In the genomic region with DNA sequence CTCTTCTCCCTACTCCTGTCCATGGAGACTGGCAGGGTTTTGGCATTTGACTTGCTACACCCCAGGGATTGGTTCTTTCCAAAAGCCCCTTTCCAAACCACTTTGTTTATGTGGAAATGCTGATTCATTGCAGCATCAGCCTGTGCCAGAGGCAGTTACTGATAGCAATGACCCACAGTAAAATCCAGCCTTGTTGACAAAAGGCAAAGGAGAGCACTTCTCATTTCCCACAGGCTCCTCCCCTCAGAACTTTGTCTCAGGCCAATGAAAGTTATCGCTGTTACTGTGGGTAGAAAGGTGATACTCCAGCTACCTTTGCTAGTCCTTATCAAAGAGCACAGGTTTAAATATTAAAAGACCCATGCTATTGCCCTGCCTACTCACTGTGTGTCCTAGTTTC, we compare ENCODE assay signal across 15 mouse cellular contexts. TPM values are rescaled to one million over a fixed set of nuclear protein-coding genes. Genes with fewer than 3 reads are reported as not detected.
DNase-seq lines count a peak whose midpoint lies in the region; ATAC-seq and TF ChIP-seq lines count a peak whose summit lies in the region.
"Had no signal": no experiment of that assay in that cellular context is flagged by ENCODE, and none has a peak within 500 bp of the region (broad histone marks: within the 10 kb centered on the region; RNA-seq: fewer than 3 reads in every experiment).

No protein-coding gene starts in this region.

- peak; percentile 19 for DNase-seq in lung, adult 2 months
- no peak for DNase-seq in lung, postnatal 14 days
- no peak for DNase-seq in left cerebral cortex, adult 9 months (ENCODE audit: low spot score in 2 of 2)
- DNase-seq: cerebellum, adult 11-12 months; gastrocnemius, postnatal 14 days; thymus, postnatal 4 days had no signal

- no peak overlapping the region for H3K9ac ChIP-seq in lung, embryonic 16.5 days (ENCODE audit: low read length)
- H3K9ac ChIP-seq in neural tube, embryonic 15.5 days (replicated peaks) = no peak overlapping the region
- no peak overlapping the region for H3K9ac ChIP-seq in midbrain, embryonic 15.5 days
- H3K9ac ChIP-seq: forebrain, embryonic 12.5 days had no signal

- 62% methylated on average over 1 of the region's 1 CpGs for WGBS in lung, adult 2 months
- 58% methylated on average over 1 of the region's 1 CpGs for WGBS in lung, embryonic 16.5 days
- 89% methylated on average over 1 of the region's 1 CpGs for WGBS in neural tube, embryonic 15.5 days
- WGBS in midbrain, embryonic 15.5 days = 88% methylated on average over 1 of the region's 1 CpGs

- TF ChIP-seq CTCF in lung, adult 2 months (IDR thresholded peaks at IDR 0.05; ENCODE audit: insufficient read depth, low read length) = no peak

- H3K27me3 ChIP-seq in lung, embryonic 16.5 days (ENCODE audit: control insufficient read depth, insufficient read depth, low read depth, low read length) = no peaks in the 10 kb centered on the region
- H3K27me3 ChIP-seq in neural tube, embryonic 15.5 days (replicated peaks) = no peaks in the 10 kb centered on the region
- H3K27me3 ChIP-seq in midbrain, embryonic 15.5 days (replicated peaks) = no peaks in the 10 kb centered on the region
- H3K27me3 ChIP-seq: forebrain, embryonic 12.5 days had no signal

- peaks cover 2% of the 10 kb centered on the region for H3K4me1 ChIP-seq in lung, adult 2 months (ENCODE audit: control insufficient read depth, insufficient read depth, low read length)
- 0 out of 2 replicates have a peak, but pooled peaks cover 2% of the 10 kb centered on the region for H3K4me1 ChIP-seq in lung, embryonic 16.5 days (replicated peaks; ENCODE audit: control insufficient read depth, insufficient read depth, low read length)
- H3K4me1 ChIP-seq in neural tube, embryonic 15.5 days = no peaks in the 10 kb centered on the region
- no peaks in the 10 kb centered on the region for H3K4me1 ChIP-seq in midbrain, embryonic 15.5 days
- H3K4me1 ChIP-seq: forebrain, embryonic 12.5 days had no signal

- H3K4me3 ChIP-seq in lung, adult 2 months (replicated peaks; ENCODE audit: extremely low read depth, low read depth, low read length) = no peak overlapping the region
- H3K4me3 ChIP-seq in lung, embryonic 16.5 days (ENCODE audit: low read length) = no peak overlapping the region
- no peak overlapping the region for H3K4me3 ChIP-seq in neural tube, embryonic 15.5 days (replicated peaks)
- no peak overlapping the region for H3K4me3 ChIP-seq in midbrain, embryonic 15.5 days
- H3K4me3 ChIP-seq: forebrain, embryonic 12.5 days had no signal

- TF ChIP-seq POLR2A in lung, adult 2 months (IDR thresholded peaks at IDR 0.05; ENCODE audit: borderline replicate concordance, extremely low read depth, low read depth, low read length) = no peak

- no peaks in the 10 kb centered on the region for H3K36me3 ChIP-seq in lung, embryonic 16.5 days (ENCODE audit: control insufficient read depth, insufficient read depth, low read length)
- no peaks in the 10 kb centered on the region for H3K36me3 ChIP-seq in neural tube, embryonic 15.5 days
- no peaks in the 10 kb centered on the region for H3K36me3 ChIP-seq in midbrain, embryonic 15.5 days (replicated peaks)
- H3K36me3 ChIP-seq: forebrain, embryonic 12.5 days had no signal

- no peak overlapping the region for H3K4me2 ChIP-seq in lung, embryonic 16.5 days (ENCODE audit: low read depth, low read length)
- no peak overlapping the region for H3K4me2 ChIP-seq in neural tube, embryonic 15.5 days
- H3K4me2 ChIP-seq in midbrain, embryonic 15.5 days = no peak overlapping the region
- H3K4me2 ChIP-seq: forebrain, embryonic 12.5 days had no signal

- peak overlapping the region; percentile 53 for H3K27ac ChIP-seq in lung, embryonic 16.5 days (ENCODE audit: low read length)
- H3K27ac ChIP-seq in neural tube, embryonic 15.5 days (replicated peaks) = no peak overlapping the region
- no peak overlapping the region for H3K27ac ChIP-seq in midbrain, embryonic 15.5 days
- H3K27ac ChIP-seq: forebrain, embryonic 12.5 days had no signal

- ATAC-seq in hematopoietic stem cell, adult 5-6 weeks (replicated peaks in 1 of 2; ENCODE audit: insufficient read depth in 1 of 2, low FRiP score in 2 of 2, low TSS enrichment in 1 of 2, low read depth in 1 of 2, poor library complexity in 2 of 2, severe bottlenecking in 2 of 2) = peak; percentile 17 to 32; a peak in 2 of 4 replicates
- ATAC-seq in lung, embryonic 16.5 days (ENCODE audit: low read depth) = peak; percentile 78
- ATAC-seq in neural tube, embryonic 15.5 days (ENCODE audit: low FRiP score) = no peak
- no peak for ATAC-seq in midbrain, embryonic 15.5 days (replicated peaks)

- H3K9me3 ChIP-seq in lung, embryonic 16.5 days (ENCODE audit: control insufficient read depth, low read length) = no peaks in the 10 kb centered on the region
- no peaks in the 10 kb centered on the region for H3K9me3 ChIP-seq in neural tube, embryonic 15.5 days (replicated peaks)
- H3K9me3 ChIP-seq in midbrain, embryonic 15.5 days = no peaks in the 10 kb centered on the region
- H3K9me3 ChIP-seq: forebrain, embryonic 12.5 days had no signal

RNA-seq across cellular contexts. Expression of a gene that starts 4.4 kb away (rescaled TPM):
- polyA plus RNA-seq in lung, adult 2 months (2012; rRNA removed) = 1.7 and 2.4 TPM in 2 replicates
- not detected in 2 replicates for total RNA-seq in hematopoietic stem cell, adult 5-6 weeks (2017)
- polyA plus RNA-seq in lung, embryonic 16.5 days (2015; fragmentation: Nextera tagmentation; extraction: Ambion mirVana) = 0.20 TPM in 2 replicates
- not detected in 2 replicates for polyA plus RNA-seq in neural tube, embryonic 15.5 days (2015; fragmentation: Nextera tagmentation; extraction: Ambion mirVana)
- not detected in 2 replicates for polyA plus RNA-seq in midbrain, embryonic 15.5 days (2015; fragmentation: Nextera tagmentation; extraction: Ambion mirVana)
- total RNA-seq: gastrocnemius, postnatal 14 days; layer of hippocampus, postnatal 25 days; megakaryocyte progenitor cell, adult 5-6 weeks had no signal
- polyA plus RNA-seq: embryonic facial prominence, embryonic 11.5 days; forebrain, embryonic 12.5 days; heart, postnatal 0 days had no signal

RNA-seq across cellular contexts. Expression of a gene that starts 46.8 kb away (rescaled TPM):
- polyA plus RNA-seq in lung, adult 2 months (2012; rRNA removed) = 0.12 and 8.6 TPM in 2 replicates
- not detected in 2 replicates for total RNA-seq in hematopoietic stem cell, adult 5-6 weeks (2017)
- not detected in 2 replicates for polyA plus RNA-seq in lung, embryonic 16.5 days (2015; fragmentation: Nextera tagmentation; extraction: Ambion mirVana)
- not detected in 2 replicates for polyA plus RNA-seq in neural tube, embryonic 15.5 days (2015; fragmentation: Nextera tagmentation; extraction: Ambion mirVana)
- not detected in 2 replicates for polyA plus RNA-seq in midbrain, embryonic 15.5 days (2015; fragmentation: Nextera tagmentation; extraction: Ambion mirVana)
- total RNA-seq: gastrocnemius, postnatal 14 days; layer of hippocampus, postnatal 25 days; megakaryocyte progenitor cell, adult 5-6 weeks had no signal
- polyA plus RNA-seq: embryonic facial prominence, embryonic 11.5 days; forebrain, embryonic 12.5 days; heart, postnatal 0 days had no signal

RNA-seq across cellular contexts. Expression of a gene that starts 53.2 kb away (rescaled TPM):
- 2.8 and 4.0 TPM in 2 replicates for polyA plus RNA-seq in lung, adult 2 months (2012; rRNA removed)
- total RNA-seq in hematopoietic stem cell, adult 5-6 weeks (2017) = not detected in 2 replicates
- 2.5 and 2.6 TPM in 2 replicates for polyA plus RNA-seq in lung, embryonic 16.5 days (2015; fragmentation: Nextera tagmentation; extraction: Ambion mirVana)
- 0.28 TPM in 1 of 2 replicates, not detected in the other for polyA plus RNA-seq in neural tube, embryonic 15.5 days (2015; fragmentation: Nextera tagmentation; extraction: Ambion mirVana)
- polyA plus RNA-seq in midbrain, embryonic 15.5 days (2015; fragmentation: Nextera tagmentation; extraction: Ambion mirVana) = not detected in 2 replicates
- total RNA-seq: gastrocnemius, postnatal 14 days; layer of hippocampus, postnatal 25 days; megakaryocyte progenitor cell, adult 5-6 weeks had no signal
- polyA plus RNA-seq: embryonic facial prominence, embryonic 11.5 days; forebrain, embryonic 12.5 days; heart, postnatal 0 days had no signal

Comparison
In these comparisons a context has a peak if more than half of its experiments do, and no peak if none do; other contexts are left out.
1. ATAC-seq: peak in hematopoietic stem cell, adult 5-6 weeks (2 of 2) and lung, embryonic 16.5 days (single experiment); none in neural tube, embryonic 15.5 days (single experiment) and midbrain, embryonic 15.5 days (single experiment).